Mouse (Mus musculus) heart, postnatal 36 days (tissue): ENCODE data around the gene Cdyl2. TPM values are rescaled to one million over a fixed set of nuclear protein-coding genes. Genes with fewer than 3 reads are reported as not detected.

Experiments used
- DNase-seq, 2 experiments: peaks; one replicate each; pipeline ENCODE4 v3.0.0; 2021 to 2022
- intact Hi-C: fragments of 180-260 bp; cut with DNase I; formaldehyde crosslinking; loops from one replicate; pipeline ENCODE4 v1.15.1; 2025
- total RNA-seq, 2 experiments: library from RNA; stranded (reverse); gene quantifications; 2 replicates each; pipeline ENCODE4 v1.2.3; 2021

Cdyl2 gene
- total RNA-seq, 2 experiments from 2014 or later: 3.5 to 4.5 TPM

- intact Hi-C loops: loop anchor here (5.0 kb wide), 2 partner anchors 84 to 194 kb away; no protein-coding TSS in a partner anchor
- DNase-seq: no peak
Observed at GRCm38 (mm10) chr8:116673493-116673892, 59.3 kb downstream of the Cdyl2 start.

DNA sequence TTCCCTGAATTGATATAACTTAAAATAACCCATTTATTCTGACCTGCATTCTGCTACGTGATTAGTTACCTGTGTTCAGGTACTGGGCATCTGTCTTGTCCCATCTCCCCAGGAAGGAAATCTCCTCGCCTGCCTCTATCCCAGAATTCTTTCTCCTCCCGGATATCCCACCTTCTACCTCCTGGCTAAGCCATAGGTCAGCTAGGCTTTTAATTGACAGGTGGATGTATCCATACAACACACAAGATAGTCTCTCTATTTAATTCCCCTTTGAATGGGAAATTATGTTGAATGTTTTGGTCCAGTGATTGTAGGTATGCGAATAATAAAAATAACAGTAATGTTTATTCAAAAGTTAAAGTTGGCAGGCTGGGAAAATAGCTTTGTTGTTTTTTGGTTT, 59.7 kb downstream of the Cdyl2 start:
- intact Hi-C loops: loop anchor here (5.0 kb wide), 2 partner anchors 84 to 194 kb away; no protein-coding TSS in a partner anchor
- no peak for DNase-seq

GRCm38 (mm10) chr8:116671543-116671942, 61.2 kb downstream of the Cdyl2 start:
- DNase-seq: no peak
- intact Hi-C loops: loop anchor here (5.0 kb wide), 2 partner anchors 86 to 196 kb away; no protein-coding TSS in a partner anchor

DNA sequence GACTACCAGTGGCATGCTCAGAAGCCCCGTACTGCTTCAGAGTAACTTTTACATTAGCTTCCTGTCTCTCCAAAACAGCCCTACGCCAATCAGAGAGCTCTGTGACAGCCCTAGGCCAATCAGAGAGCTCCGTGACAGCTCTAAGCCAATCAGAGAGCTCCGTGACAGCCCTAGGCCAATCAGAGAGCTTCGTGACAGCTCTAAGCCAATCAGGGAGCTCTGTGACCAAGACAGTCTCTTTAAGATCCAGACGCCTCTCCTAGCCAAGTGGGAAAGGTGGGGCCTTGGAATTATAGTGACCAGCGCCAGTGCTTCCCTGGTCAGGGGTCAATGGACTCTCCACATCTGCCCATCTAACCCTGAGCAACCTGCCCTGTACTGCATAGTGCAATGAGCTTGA, 62.2 kb downstream of the Cdyl2 start:
- intact Hi-C loops: loop anchor here (5.0 kb wide), 2 partner anchors 87 to 197 kb away; no protein-coding TSS in a partner anchor

DNA sequence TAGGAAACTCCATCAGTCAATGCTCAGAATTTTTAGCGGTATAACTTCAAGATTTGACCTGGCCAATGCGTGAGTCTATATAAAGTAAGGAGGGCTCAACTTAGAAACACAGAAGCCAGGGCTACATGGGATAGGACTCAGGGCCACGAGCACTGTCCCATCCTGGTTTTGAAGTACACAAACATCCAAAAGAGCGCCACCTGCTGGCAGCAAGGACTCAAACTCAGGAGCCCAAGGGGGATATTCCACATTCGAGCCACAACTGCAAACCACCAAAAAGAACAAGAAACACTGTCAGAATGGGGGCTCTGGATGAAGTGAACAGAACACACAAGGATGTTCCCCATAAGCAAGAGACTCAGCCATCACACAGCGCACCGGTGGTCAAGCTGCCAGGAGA, 63.8 kb downstream of the Cdyl2 start:
- intact Hi-C loops: no loop called here
- no peak for DNase-seq

More for the DNA sequence above, 62.2 kb downstream of the Cdyl2 start:
- no peak for DNase-seq

DNA sequence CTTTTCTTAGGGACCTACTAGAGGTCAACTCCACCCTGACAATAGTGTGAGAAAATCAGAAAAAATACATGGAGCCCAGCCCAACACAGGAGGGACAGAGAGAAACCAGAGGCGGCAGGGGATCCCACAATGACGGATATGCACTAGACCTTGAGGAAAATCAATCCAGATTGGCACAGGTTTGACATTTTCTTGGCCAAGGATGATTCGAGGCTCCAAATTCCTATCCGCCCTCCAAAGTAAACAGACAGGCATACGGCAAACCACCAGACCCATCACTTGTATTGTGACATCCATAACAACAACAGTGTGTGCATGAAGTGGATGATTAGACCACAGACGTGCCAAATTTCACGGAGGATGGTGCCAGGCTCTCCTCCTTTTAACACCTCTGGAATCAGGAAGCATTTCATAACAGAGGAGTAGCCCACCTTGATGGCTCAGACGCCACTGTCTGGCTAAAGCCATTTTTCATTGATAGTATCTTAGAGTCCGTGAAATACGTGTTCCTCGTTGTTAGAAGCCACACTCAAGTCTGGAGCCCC, 65.9 kb downstream of the Cdyl2 start:
- intact Hi-C loops: no loop called here
- DNase-seq: no peak

- DNase-seq: no peak
- intact Hi-C loops: no loop called here
Observed at GRCm38 (mm10) chr8:116661521-116661920, 71.3 kb downstream of the Cdyl2 start.

DNA sequence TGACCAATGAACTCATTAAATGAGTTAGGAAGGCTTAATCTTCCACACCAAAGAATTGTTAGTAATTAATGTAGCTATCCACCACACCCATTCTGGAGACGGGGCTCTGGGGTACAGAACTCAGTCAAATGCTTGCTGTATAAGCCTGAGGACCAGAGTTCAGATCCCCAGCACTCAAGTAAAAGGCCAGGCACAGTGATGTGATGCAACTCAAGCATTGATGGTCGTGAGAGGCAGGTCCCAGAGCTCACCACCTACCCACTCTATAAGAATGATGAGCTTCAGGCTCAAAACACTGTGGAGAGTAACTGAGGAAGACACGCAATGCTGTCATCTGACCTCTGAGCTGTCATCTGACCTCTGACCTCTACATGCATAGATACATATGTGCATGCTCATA, 76.0 kb downstream of the Cdyl2 start:
- intact Hi-C loops: no loop called here
- no peak for DNase-seq

GRCm38 (mm10) chr8:116654881-116655280, 77.9 kb downstream of the Cdyl2 start:
- intact Hi-C loops: no loop called here

DNA sequence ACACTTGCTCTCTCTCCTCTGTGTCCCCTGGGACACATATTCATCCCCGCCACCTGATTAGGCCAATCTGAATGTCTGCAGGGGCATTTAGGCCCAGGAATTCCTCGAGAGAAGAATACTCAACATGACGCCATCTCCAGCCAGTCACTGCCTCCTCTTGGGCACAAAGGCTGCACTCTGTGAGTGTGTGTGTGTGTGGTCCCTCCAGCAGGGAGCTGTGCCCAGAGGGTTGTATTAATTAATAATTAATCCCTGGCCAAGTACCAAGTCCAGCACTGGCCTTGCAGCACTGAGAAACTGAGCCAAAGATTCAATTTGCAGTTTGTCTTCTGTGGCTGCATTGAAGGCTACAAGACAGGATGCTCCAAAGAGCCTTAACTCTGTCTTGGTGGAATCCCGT, 79.8 kb downstream of the Cdyl2 start:
- intact Hi-C loops: no loop called here
- DNase-seq: no peak

More at GRCm38 (mm10) chr8:116654881-116655280, 77.9 kb downstream of the Cdyl2 start:
- no peak for DNase-seq

GRCm38 (mm10) chr8:116649975-116650725, 82.6 kb downstream of the Cdyl2 start:
- DNase-seq: no peak
- intact Hi-C loops: no loop called here

- DNase-seq: no peak
- intact Hi-C loops: no loop called here
Observed at GRCm38 (mm10) chr8:116645376-116645775, 87.4 kb downstream of the Cdyl2 start.

- intact Hi-C loops: no loop called here
- no peak for DNase-seq
Observed at GRCm38 (mm10) chr8:116640925-116641324, 91.9 kb downstream of the Cdyl2 start.

DNA sequence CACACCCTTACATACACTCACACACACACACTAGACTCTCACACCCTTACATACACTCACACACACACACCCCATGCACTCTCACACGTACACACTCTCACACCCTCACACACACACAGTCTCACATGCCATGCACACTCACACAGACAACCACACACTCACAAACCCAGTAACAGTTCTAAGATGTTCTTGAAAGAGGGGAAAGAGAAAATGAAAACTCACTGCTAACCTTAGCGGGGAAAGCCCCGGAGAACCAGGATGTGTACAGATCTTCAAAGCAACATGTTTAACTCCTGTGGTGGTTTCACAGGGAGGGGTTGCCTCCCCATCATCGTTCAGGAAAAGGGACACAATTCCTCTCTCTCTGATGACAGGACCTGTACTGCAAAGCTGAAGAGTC, 94.8 kb downstream of the Cdyl2 start:
- intact Hi-C loops: no loop called here
- no peak for DNase-seq

DNA sequence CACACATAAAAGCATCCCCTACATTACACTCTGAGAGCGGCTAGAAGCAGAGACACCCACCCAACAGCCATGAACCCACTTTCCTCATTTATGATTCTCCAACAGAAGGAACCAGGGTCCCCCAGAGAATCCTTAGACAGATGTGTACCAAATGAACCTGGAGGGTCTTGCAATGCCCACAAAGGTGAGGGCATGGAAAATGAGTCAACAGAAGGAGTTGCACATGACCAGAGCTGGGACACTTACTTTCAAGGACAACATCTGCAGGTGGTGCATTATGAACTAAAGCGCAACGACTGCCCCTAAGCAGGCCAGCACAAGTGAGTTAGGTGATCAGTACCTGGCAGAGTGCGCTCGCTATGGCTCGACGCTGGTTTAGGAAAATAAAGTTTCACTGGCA, 95.6 kb downstream of the Cdyl2 start:
- intact Hi-C loops: no loop called here
- no peak for DNase-seq

GRCm38 (mm10) chr8:116636396-116636795, 96.4 kb downstream of the Cdyl2 start:
- intact Hi-C loops: no loop called here
- no peak for DNase-seq

- intact Hi-C loops: no loop called here
- DNase-seq: no peak
Observed at GRCm38 (mm10) chr8:116635972-116636371, 96.8 kb downstream of the Cdyl2 start.

GRCm38 (mm10) chr8:116635261-116635660, 97.5 kb downstream of the Cdyl2 start:
- intact Hi-C loops: no loop called here
- no peak for DNase-seq

- DNase-seq: no peak
- intact Hi-C loops: no loop called here
Observed at GRCm38 (mm10) chr8:116634436-116634835, 98.4 kb downstream of the Cdyl2 start.

GRCm38 (mm10) chr8:116633470-116634150, 99.2 kb downstream of the Cdyl2 start:
- intact Hi-C loops: no loop called here
- no peak for DNase-seq

DNA sequence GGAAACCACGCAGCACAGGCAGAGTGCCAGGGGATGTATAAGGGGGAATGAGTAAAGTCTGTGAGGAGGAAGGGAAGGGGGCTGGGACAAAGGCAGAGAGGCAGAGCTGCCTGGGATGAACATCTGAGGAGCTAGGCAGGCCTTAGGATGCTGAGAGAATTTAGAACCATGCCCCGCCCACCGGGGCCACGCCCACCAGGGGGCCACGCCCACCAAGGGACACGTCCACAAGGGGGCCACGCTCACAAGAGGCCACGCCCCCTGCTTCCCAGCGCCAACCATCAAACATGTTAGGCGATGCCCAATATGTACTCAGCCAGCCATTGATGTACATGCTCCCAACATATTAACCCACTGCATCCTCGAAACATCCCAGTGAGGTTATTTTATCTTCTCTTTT, 102.7 kb downstream of the Cdyl2 start:
- no peak for DNase-seq
- intact Hi-C loops: no loop called here

GRCm38 (mm10) chr8:116628975-116629374, 103.8 kb downstream of the Cdyl2 start:
- DNase-seq: no peak
- intact Hi-C loops: no loop called here
